Mouse (Mus musculus) CH12.LX (cell line): ENCODE results near the gene Ctnnbip1. TPM values are rescaled to one million over a fixed set of nuclear protein-coding genes. Genes with fewer than 3 reads are reported as not detected.

Source experiments
- DNase-seq: peaks from one replicate; pipeline ENCODE4 v3.0.0-alpha.2; 2013; ENCODE audit errors: extremely low read depth
- H3K27ac ChIP-seq: 2 replicates; pipeline ENCODE4 v1.5.1; 2012; ENCODE audit warnings: low read depth, mild to moderate bottlenecking, control low read depth, moderate library complexity; ENCODE audit not compliant: insufficient read depth
- H3K27me3 ChIP-seq: replicated peaks from 2 replicates; pipeline ENCODE3; 2012; ENCODE audit warnings: inconsistent platforms
- H3K36me3 ChIP-seq, 2 experiments: replicated peaks in 1 of 2; 2 replicates each; pipeline versions ENCODE3 to v1.6.1; 2012; ENCODE audit warnings: inconsistent platforms in 1 of 2, low read length in 1 of 2, mild to moderate bottlenecking in 1 of 2, mixed read lengths in 1 of 2, moderate library complexity in 1 of 2; ENCODE audit not compliant: control insufficient read depth in 1 of 2, insufficient read depth in 1 of 2
- H3K4me1 ChIP-seq, 2 experiments: 2 replicates each; pipeline ENCODE4 v1.6.1; 2012; ENCODE audit warnings: inconsistent platforms in 1 of 2, moderate library complexity in 1 of 2; ENCODE audit not compliant: insufficient read depth in 2 of 2, control insufficient read depth in 1 of 2
- H3K4me2 ChIP-seq: 2 replicates; pipeline ENCODE4 v1.6.1; 2012; ENCODE audit warnings: low read depth, mild to moderate bottlenecking, control low read depth; ENCODE audit not compliant: poor library complexity, insufficient read depth, severe bottlenecking
- H3K4me3 ChIP-seq, 3 experiments: fragments of 150-350 bp in 1 of 3; sonication (generic) in 1 of 3; replicated peaks in 1 of 3; 2 replicates each; pipeline versions ENCODE3 to v1.5.1; 2011 to 2012; ENCODE audit warnings: low read depth in 2 of 3, low read length in 2 of 3, mild to moderate bottlenecking in 2 of 3, moderate library complexity in 2 of 3, control low read depth in 1 of 3, improper control_type of control experiment in 1 of 3, inconsistent platforms in 1 of 3, mixed read lengths in 1 of 3; ENCODE audit not compliant: poor library complexity in 1 of 3
- H3K79me2 ChIP-seq: replicated peaks from 2 replicates; pipeline ENCODE4 v1.6.1; 2012; ENCODE audit warnings: mild to moderate bottlenecking, moderate library complexity; ENCODE audit not compliant: control insufficient read depth, poor library complexity, insufficient read depth, severe bottlenecking; ENCODE audit errors: extremely low read depth
- H3K9ac ChIP-seq: 2 replicates; pipeline ENCODE4 v1.6.1; 2012; ENCODE audit warnings: low read depth, mild to moderate bottlenecking, control low read depth, moderate library complexity; ENCODE audit not compliant: insufficient read depth
- H3K9me3 ChIP-seq: replicated peaks from 2 replicates; pipeline ENCODE3; 2012; ENCODE audit warnings: low read length, inconsistent platforms, mixed read lengths
- BHLHE40 ChIP-seq: IDR thresholded peaks from 2 replicates; pipeline ENCODE4 v1.6.1; 2011; ENCODE audit warnings: mild to moderate bottlenecking, low read depth, low read length, improper control_type of control experiment
- CHD1 ChIP-seq: IDR thresholded peaks from 2 replicates; pipeline ENCODE4 v1.6.1; 2012; ENCODE audit warnings: low read depth, low read length, improper control_type of control experiment, inconsistent platforms
- CHD2 ChIP-seq: IDR thresholded peaks from 2 replicates; pipeline ENCODE4 v1.6.1; 2011; ENCODE audit warnings: low read length, improper control_type of control experiment
- CTCF ChIP-seq, 2 experiments: IDR thresholded peaks in 1 of 2; conservative IDR thresholded peaks in 1 of 2; 2 replicates each; pipeline ENCODE4 v1.5.1; 2011 to 2012; ENCODE audit warnings: low read depth in 2 of 2, low read length in 2 of 2, improper control_type of control experiment in 1 of 2, inconsistent platforms in 1 of 2, mild to moderate bottlenecking in 1 of 2, moderate library complexity in 1 of 2
- E2F4 ChIP-seq: IDR thresholded peaks from 2 replicates; pipeline ENCODE4 v1.6.1; 2011; ENCODE audit warnings: low read depth, low read length, improper control_type of control experiment; ENCODE audit not compliant: insufficient replicate concordance
- EP300 ChIP-seq: IDR thresholded peaks from 2 replicates; pipeline ENCODE4 v1.6.1; 2011; ENCODE audit warnings: low read length, improper control_type of control experiment
- GABPA ChIP-seq: IDR thresholded peaks from 2 replicates; pipeline ENCODE4 v1.6.1; 2012; ENCODE audit warnings: low read depth, low read length, improper control_type of control experiment, inconsistent platforms; ENCODE audit not compliant: insufficient replicate concordance
- HCFC1 ChIP-seq: IDR thresholded peaks from 2 replicates; pipeline ENCODE4 v1.6.1; 2012; ENCODE audit warnings: low read depth, mild to moderate bottlenecking, inconsistent platforms, low read length, improper control_type of control experiment
- JUN ChIP-seq: IDR thresholded peaks from 2 replicates; pipeline ENCODE4 v1.6.1; 2011; ENCODE audit warnings: low read depth, mild to moderate bottlenecking, low read length, improper control_type of control experiment, moderate library complexity; ENCODE audit not compliant: insufficient read depth
- JUND ChIP-seq: conservative IDR thresholded peaks from 2 replicates; pipeline ENCODE4 v1.6.1; 2011; ENCODE audit warnings: low read depth, low read length, improper control_type of control experiment
- KAT2A ChIP-seq: IDR thresholded peaks from 2 replicates; pipeline ENCODE4 v1.6.1; 2012; ENCODE audit warnings: low read length, improper control_type of control experiment, inconsistent platforms; ENCODE audit not compliant: insufficient replicate concordance
- MAFK ChIP-seq: IDR thresholded peaks from 2 replicates; pipeline ENCODE4 v1.6.1; 2011; ENCODE audit warnings: low read length, improper control_type of control experiment; ENCODE audit not compliant: insufficient replicate concordance
- MAZ ChIP-seq: IDR thresholded peaks from 2 replicates; pipeline ENCODE4 v1.6.1; 2012; ENCODE audit warnings: low read depth, mild to moderate bottlenecking, inconsistent platforms, low read length, improper control_type of control experiment, moderate library complexity
- MYC ChIP-seq: IDR thresholded peaks from 2 replicates; pipeline ENCODE4 v1.6.1; 2011; ENCODE audit warnings: low read depth, mild to moderate bottlenecking, improper control_type of control experiment, low read length
- NELFE ChIP-seq: IDR thresholded peaks from 2 replicates; pipeline ENCODE4 v1.6.1; 2011; ENCODE audit warnings: low read depth, low read length, improper control_type of control experiment
- POLR2A ChIP-seq: IDR thresholded peaks from 2 replicates; pipeline ENCODE4 v1.6.1; 2011; ENCODE audit warnings: low read depth, mild to moderate bottlenecking, improper control_type of control experiment, low read length
- RAD21 ChIP-seq: IDR thresholded peaks from 2 replicates; pipeline ENCODE4 v1.6.1; 2011; ENCODE audit warnings: low read depth, mild to moderate bottlenecking, low read length, improper control_type of control experiment, moderate library complexity
- TBP ChIP-seq: conservative IDR thresholded peaks from 2 replicates; pipeline ENCODE4 v1.6.1; 2011; ENCODE audit warnings: low read depth, low read length, improper control_type of control experiment
- USF2 ChIP-seq: conservative IDR thresholded peaks from 2 replicates; pipeline ENCODE4 v1.6.1; 2011; ENCODE audit warnings: low read depth, low read length, improper control_type of control experiment
- dilution Hi-C: fragments of 300-500 bp; cut with MboI; formaldehyde crosslinking; loops from 2 replicates; pipeline ENCODE4 v1.14.3; 2020; ENCODE audit warnings: low sequenced_read_pairs; ENCODE audit not compliant: extremely low pct_unique_long_range_greater_than_20kb, extremely low pct_ligation_motif_present
- in situ Hi-C: fragments of 300-500 bp; cut with MboI; formaldehyde crosslinking; loops from 3 replicates; pipeline ENCODE4 v1.14.3; 2019; ENCODE audit warnings: low sequenced_read_pairs, low pct_ligation_motif_present, low pct_unique_long_range_greater_than_20kb, mixed read lengths
- polyA plus RNA-seq: library from polyadenylated mRNA; unstranded; fragments of >175 nt; gene quantifications from 2 replicates; pipeline ENCODE4 v1.2.1, GENCODE M21; 2012; ENCODE audit warnings: low read depth; ENCODE audit not compliant: insufficient read length
- total RNA-seq, 2 experiments: library from RNA; depleted of rRNA; stranded (reverse); fragments of 300-350 nt in 1 of 2; fragments of >200 nt in 1 of 2; gene quantifications; 2 replicates each; pipeline ENCODE4 v1.2.3; 2012 to 2014

The Ctnnbip1 gene
- total and polyA plus RNA-seq, 3 experiments = 4.5 to 5.9 (median 5.7) TPM

DNA sequence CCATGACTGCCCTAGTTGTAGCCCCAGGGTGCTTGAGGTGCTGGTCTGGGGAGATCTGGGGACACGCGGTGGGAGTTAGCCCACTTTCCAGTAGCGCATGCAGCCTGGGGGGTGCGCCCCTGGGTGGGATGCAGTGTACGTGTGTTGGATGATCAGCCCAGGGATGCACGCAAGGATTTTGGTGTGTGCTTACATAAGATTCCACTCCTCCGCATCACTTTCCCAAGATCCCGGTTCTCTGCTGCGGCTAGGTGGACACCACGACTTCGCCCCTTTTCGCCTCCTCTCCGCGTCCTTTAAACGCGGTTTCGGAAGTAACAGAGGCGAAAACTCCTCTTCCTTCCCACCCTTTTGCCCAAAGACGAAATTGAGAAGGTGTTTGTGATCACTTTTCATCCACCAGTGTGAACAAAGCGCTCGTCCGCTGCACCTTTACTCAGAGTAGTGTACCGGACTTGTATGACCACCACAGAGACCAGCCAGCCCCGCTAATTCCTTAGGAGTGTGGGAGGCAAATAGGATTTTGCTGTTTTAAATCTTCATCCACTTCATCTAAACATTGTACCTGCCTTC lies 69.6 kb downstream of the Ctnnbip1 start:
- Histone ChIP-seq H3K4me3 (peak overlapping the region in 1 of 3 experiments; percentile 70), H3K27ac (no peak overlapping the region), H3K79me2 (peaks cover 10% of the 10 kb centered on the region), H3K36me3 (peaks cover 0 to 1% of the 10 kb centered on the region in 2 experiments), H3K27me3 (peaks cover 25% of the 10 kb centered on the region), H3K9me3 (no peaks in the 10 kb centered on the region), H3K4me1 (peaks cover 15 to 19% of the 10 kb centered on the region in 2 experiments), H3K4me2 (peak overlapping the region; percentile 63; the same call in 1 of the 2 replicates), H3K9ac (no peak overlapping the region)
- DNase-seq = no peak
- no peak for TF ChIP-seq BHLHE40
- TF ChIP-seq JUND = no peak
- TF ChIP-seq MAZ = no peak
- TF ChIP-seq MYC = no peak
- no peak for TF ChIP-seq MAFK
- no peak for TF ChIP-seq GABPA
- TF ChIP-seq E2F4 = no peak
- no peak for TF ChIP-seq HCFC1
- TF ChIP-seq USF2 = no peak
- TF ChIP-seq TBP = no peak
- no peak for TF ChIP-seq NELFE
- no peak for TF ChIP-seq RAD21
- TF ChIP-seq CHD2 = no peak
- no peak for TF ChIP-seq CHD1
- no peak for TF ChIP-seq KAT2A
- TF ChIP-seq EP300 = no peak
- no peak for TF ChIP-seq POLR2A
- no peak for TF ChIP-seq CTCF (conservative IDR thresholded peaks at IDR 0.05 in 1 of 2, IDR thresholded peaks at IDR 0.05 in 1 of 2; ENCODE audit: low read depth in 2 of 2, low read length in 2 of 2)
- no peak for TF ChIP-seq JUN
- dilution Hi-C loops = no loop called here
- in situ Hi-C loops = no loop called here

GRCm38 (mm10) chr4:149590200-149590599 lies 72.2 kb downstream of the Ctnnbip1 start:
- H3K36me3 ChIP-seq = peaks cover 0 to 5% of the 10 kb centered on the region in 2 experiments
- H3K27me3 ChIP-seq = peaks cover 8% of the 10 kb centered on the region
- H3K9me3 ChIP-seq = no peaks in the 10 kb centered on the region
- H3K4me2 ChIP-seq = no peak overlapping the region
- H3K4me1 ChIP-seq = peaks cover 14 to 21% of the 10 kb centered on the region in 2 experiments
- TF ChIP-seq CTCF (conservative IDR thresholded peaks at IDR 0.05 in 1 of 2, IDR thresholded peaks at IDR 0.05 in 1 of 2; ENCODE audit: low read depth in 2 of 2, low read length in 2 of 2) = peak in 1 of 2 experiments; percentile 28; a peak in 1 of 4 replicates
- TF ChIP-seq JUN = no peak
- peaks cover 16% of the 10 kb centered on the region for H3K79me2 ChIP-seq
- dilution Hi-C loops = no loop called here
- DNase-seq = no peak
- H3K4me3 ChIP-seq = no peak overlapping the region
- H3K9ac ChIP-seq = no peak overlapping the region
- no peak overlapping the region for H3K27ac ChIP-seq
- in situ Hi-C loops = no loop called here
